Mouse (Mus musculus): Measurements from ENCODE around the gene Prr11.

DNA sequence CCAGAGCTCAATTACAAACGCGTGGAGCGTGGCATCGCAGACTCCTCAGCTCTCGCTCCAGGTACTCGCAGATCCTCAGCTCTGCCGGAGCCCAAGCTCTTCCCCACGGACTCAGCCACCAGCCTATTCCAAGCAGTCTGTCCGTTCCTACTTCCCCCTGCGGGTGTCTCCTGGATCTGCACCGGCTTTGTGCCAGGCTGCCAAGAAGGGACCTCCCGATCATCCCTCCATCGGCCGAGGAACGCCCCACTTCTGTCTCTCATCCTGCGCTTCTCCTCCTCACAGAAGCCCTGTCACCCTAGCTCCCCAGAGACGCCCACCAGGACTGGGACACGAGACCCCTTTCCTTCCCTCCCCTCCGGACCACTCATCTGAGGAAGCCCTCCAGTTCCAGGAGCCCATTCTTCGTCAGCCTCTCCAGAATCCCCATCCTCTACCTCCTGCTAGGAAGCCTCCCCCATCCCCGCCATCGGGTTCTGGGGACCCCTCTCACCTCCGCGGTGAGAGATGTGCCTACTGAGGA is 35.1 kb downstream of the Prr11 start:
- TF ChIP-seq EP300 (IDR thresholded peaks at IDR 0.05; ENCODE audit: low read depth) (no peak), CTCF (IDR thresholded peaks at IDR 0.05; ENCODE audit: low read depth) (peak; percentile 79)
